Mouse (Mus musculus): ENCODE data around the gene Fam184b.

GRCm38 (mm10) chr5:45638806-45639714, at the start of gene Fam184b:
- TF ChIP-seq CTCF (IDR thresholded peaks at IDR 0.05; ENCODE audit: low read depth) (no peak), EP300 (IDR thresholded peaks at IDR 0.05; ENCODE audit: low read depth) (no peak)

Data from heart, postnatal 0 days (tissue).